Mouse (Mus musculus) forelimb bud, embryonic 11.5 days (tissue): ENCODE measurements around the gene Clspn.

Experiments
- DNase-seq: peaks from one replicate; pipeline ENCODE4 v3.0.0-alpha.2; 2012; ENCODE audit warnings: low read depth, low spot score

Clspn gene

GRCm38 (mm10) chr4:126632668-126633067 lies 75.9 kb downstream of the Clspn start:
- DNase-seq, result no peak

GRCm38 (mm10) chr4:126636330-126636729 lies 79.6 kb downstream of the Clspn start:
- no peak for DNase-seq

- no peak for DNase-seq
These were observed 80.7 kb downstream of the Clspn start for GRCm38 (mm10) chr4:126637446-126637845.

GRCm38 (mm10) chr4:126639339-126639738 lies 82.6 kb downstream of the Clspn start:
- DNase-seq, result no peak

GRCm38 (mm10) chr4:126641901-126642300 lies 85.2 kb downstream of the Clspn start:
- no peak for DNase-seq
